Mouse (Mus musculus): Measurements from ENCODE around the gene Fam53b. TPM values are rescaled to one million over a fixed set of nuclear protein-coding genes. Genes with fewer than 3 reads are reported as not detected.

The Fam53b gene
- total RNA-seq, 2 experiments from 2014 or later = 22.7 to 25.5 TPM

DNA sequence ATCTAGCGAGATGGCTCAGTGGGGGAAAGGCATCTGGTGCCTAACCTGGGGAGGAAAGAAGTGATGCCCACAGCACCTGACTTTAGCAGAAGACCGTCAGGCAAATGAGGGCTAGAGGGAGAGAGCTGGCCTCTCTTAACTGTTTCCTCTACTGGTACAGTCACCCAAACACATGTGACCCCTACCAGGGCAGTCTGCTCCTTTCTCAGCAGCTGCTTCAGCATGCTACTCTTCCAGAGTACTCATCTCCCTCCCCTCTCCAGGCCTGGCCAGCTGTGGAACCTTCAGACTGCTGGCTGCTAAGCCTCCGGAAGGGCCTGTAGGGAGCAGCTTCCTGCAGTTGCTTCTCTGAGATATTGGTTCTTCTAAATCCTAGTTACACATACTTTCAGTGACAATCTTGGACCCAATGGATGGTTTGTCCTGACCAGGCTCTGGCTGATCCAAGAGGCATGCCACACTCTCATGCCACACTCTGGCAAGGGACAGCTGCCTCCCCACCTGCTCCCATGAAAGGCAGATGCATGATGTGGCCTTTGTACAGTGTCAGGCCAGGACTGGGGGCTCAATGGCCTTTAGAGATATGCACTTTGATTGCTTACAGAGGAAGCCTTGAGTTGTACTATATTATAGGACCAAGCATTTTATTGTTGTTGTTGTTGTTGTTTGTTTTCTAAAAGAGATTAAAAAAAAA, 65.5 kb downstream of the Fam53b start:
- intact Hi-C loops (cut with DNase I) = no loop called here
- no peak for DNase-seq

DNA sequence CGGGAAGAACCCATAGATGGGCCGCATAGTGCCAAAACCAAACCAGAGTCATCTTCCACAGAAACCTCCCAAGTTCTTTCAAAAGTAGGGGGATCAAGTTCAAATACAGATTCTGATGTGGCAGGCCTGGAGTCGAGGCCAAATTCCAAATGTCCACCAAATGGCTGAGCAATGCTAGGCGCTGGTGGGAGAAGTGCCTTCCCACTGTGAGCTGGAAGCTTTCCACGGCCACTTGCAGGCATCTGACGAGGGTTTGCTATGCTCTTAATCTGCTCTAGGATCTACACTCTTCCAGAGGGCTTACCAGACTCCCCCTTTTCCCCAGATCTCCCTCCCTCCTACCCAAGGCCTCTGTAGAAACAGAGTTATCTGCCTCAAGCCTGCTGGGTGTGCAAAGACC, 66.6 kb downstream of the Fam53b start:
- intact Hi-C loops (cut with DNase I) = no loop called here
- no peak for DNase-seq

- intact Hi-C loops (cut with DNase I) = no loop called here
- DNase-seq = no peak
Measured at GRCm38 (mm10) chr7:132742912-132743311, 70.8 kb downstream of the Fam53b start.

DNA sequence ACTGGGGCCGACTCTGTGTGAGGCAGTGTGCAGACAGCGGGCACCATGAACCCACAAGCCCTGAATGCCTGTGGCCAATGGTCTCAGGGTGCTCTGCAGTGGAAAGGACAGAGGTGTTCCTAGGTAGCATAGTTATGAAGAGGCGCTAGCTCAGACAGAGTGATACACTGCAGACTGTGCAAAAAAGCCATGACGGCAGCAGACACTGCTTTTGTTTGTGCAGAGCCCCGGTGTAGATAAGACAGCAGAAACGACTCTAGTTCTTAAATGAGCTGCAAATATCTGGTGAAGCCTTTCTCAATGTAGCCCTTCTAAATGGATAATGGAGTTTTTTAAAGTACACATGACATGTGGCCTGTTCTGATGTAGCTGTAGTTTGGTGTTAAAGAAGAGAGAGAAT, 73.9 kb downstream of the Fam53b start:
- intact Hi-C loops (cut with DNase I) = no loop called here

DNA sequence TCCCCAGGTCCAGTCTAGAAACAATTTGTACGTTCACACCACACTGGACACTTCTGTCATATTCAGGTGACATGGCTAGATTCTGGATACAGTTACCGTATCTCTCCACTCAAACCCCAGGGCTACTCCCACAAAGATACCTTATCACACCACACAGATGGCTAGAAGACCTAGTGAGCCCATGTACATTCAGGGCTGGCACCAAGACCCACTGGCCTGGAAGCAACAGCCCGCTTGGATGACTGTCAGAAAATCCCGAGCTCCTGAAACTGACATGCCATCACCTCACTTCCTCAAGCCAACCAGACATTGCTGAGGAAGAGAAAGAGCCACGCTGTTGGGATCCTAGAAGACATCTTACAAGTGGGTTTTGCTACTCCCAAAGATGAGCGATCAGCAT, 74.8 kb downstream of the Fam53b start:
- intact Hi-C loops (cut with DNase I) = no loop called here
- DNase-seq = no peak

More for the DNA sequence above, 73.9 kb downstream of the Fam53b start:
- DNase-seq = no peak

DNA sequence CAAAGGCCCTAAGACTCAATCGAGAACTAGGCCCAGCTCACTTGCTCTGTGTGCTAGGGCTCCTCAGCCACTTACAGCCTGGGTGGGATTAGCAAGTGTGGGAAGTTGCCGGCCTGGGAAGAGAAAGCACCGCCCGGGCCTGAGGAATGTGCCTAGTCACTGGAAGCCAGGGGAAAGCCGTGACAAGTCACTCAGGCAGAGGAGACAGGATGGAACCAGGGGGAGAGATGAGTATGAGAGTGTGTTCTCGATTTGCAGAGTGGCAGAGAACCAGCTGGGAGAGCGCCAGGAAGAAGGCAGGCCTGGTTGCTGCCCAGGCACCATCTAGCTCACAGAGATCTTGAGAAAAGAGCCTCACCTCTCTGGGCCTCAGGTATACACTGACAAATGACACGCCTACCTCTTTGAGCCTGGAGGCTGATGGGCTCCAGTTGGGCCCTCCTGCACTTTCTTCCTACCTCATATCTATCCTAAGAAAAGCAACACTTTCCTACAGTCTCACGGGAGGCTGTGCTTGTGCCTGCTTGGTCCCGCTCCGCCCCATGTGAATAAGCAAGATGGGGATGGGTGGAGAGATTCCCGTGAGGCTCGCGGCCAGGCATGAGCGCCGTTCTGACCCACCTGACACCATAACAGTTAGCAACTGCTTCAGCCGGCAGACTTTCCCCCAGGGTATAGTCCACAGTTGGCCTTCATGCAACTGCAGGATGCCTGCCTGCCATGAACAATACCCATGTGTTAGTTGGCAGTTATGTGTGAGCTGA, 77.4 kb downstream of the Fam53b start:
- intact Hi-C loops (cut with DNase I) = loop anchor here (2.0 kb wide), 1 partner anchor 43 kb away; no protein-coding TSS in a partner anchor
- peak; percentile 54 to 57 for DNase-seq

DNA sequence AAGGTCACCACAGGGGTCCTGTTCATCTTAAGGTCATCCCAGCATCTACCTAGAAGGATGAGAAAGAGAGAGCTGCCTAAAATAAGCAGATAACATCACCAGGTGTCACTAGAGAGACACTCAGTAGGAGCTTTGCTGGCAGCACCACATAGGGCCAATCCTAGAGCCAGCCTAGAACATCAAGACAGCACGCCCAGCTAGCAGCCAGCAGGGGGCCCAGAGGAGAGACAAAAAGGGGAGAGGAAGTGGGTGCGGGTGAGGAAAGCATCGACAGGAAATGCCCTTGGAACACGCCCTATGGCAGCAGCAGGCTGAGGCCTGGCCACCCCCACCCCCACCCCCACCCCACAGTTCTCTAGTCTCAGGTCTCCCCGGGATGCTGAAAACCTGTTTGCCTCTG, 78.5 kb downstream of the Fam53b start:
- DNase-seq = peak; percentile 68 to 69
- intact Hi-C loops (cut with DNase I) = loop anchor here (1.0 to 2.0 kb wide), 2 partner anchors 20 to 76 kb away; no protein-coding TSS in a partner anchor

DNA sequence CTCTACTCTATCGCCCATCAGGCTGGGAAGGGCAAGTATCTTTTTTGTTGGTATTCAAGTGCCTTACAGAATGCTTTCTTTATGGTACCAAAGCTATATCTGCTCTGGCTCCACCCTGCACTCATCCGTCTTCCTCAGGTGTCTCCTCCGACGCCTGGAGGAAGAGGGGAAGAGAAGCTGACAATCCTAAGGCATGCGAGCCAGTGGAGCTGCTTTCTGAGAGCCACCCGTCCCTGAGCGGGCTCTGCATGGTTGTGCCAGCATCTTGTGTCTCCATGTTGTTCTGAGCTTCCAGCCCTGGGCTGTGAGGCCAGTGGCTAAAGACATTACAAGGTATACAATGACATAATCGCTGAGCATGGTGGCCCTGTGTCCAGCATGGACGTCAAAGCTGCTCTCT, 79.5 kb downstream of the Fam53b start:
- DNase-seq = no peak
- intact Hi-C loops (cut with DNase I) = loop anchor here (2.0 kb wide), 1 partner anchor 19 kb away; no protein-coding TSS in a partner anchor

GRCm38 (mm10) chr7:132733521-132733920, 80.2 kb downstream of the Fam53b start:
- no peak for DNase-seq
- intact Hi-C loops (cut with DNase I) = no loop called here

- DNase-seq = no peak
- intact Hi-C loops (cut with DNase I) = no loop called here
Measured at GRCm38 (mm10) chr7:132732136-132732789, 81.4 kb downstream of the Fam53b start.

GRCm38 (mm10) chr7:132731558-132731957, 82.1 kb downstream of the Fam53b start:
- DNase-seq = no peak
- intact Hi-C loops (cut with DNase I) = no loop called here

GRCm38 (mm10) chr7:132730510-132730909, 83.2 kb downstream of the Fam53b start:
- no peak for DNase-seq
- intact Hi-C loops (cut with DNase I) = no loop called here

DNA sequence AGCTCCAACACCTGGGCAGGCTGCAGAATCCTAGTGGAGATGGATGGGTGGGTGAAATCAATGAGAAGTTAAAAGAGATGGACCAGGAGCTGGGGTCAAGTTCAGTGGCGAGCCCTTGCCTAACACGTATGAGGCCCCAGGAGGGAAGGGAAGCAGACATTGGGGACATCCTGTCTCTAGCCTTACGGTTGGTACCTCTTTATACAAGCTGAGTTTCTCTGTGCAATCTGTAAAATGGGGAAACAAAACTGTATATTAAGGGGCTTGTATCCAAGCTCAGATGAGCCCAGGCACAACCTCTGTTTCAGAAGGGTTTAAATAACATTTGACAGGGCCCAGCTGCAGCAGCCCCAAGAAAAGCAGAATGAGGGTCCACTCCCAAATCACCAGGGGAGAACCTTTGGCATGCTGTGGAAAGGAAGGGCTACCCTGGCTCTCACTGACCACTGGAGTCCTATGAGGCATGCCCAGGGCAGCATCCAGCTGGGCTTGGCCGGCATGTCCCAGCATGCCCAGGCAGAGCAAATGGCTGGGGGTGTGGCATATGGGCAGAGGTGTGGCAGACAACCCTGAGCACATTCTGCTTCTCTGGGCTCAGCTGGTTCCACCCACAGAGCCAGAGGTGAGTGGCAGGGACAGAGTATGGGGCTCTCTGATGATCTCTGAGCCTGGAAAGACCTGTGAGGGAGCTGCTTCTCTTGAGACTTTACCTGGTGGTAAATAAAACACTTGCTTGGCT, 84.4 kb downstream of the Fam53b start:
- no peak for DNase-seq
- intact Hi-C loops (cut with DNase I) = no loop called here

GRCm38 (mm10) chr7:132726106-132726861, 87.4 kb downstream of the Fam53b start:
- intact Hi-C loops (cut with DNase I) = no loop called here
- DNase-seq = no peak

- intact Hi-C loops (cut with DNase I) = no loop called here
- no peak for DNase-seq
Measured at GRCm38 (mm10) chr7:132724501-132725062, 89.1 kb downstream of the Fam53b start.

- intact Hi-C loops (cut with DNase I) = no loop called here
- DNase-seq = peak; percentile 82 to 84
Measured at GRCm38 (mm10) chr7:132723906-132724305, 89.8 kb downstream of the Fam53b start.

DNA sequence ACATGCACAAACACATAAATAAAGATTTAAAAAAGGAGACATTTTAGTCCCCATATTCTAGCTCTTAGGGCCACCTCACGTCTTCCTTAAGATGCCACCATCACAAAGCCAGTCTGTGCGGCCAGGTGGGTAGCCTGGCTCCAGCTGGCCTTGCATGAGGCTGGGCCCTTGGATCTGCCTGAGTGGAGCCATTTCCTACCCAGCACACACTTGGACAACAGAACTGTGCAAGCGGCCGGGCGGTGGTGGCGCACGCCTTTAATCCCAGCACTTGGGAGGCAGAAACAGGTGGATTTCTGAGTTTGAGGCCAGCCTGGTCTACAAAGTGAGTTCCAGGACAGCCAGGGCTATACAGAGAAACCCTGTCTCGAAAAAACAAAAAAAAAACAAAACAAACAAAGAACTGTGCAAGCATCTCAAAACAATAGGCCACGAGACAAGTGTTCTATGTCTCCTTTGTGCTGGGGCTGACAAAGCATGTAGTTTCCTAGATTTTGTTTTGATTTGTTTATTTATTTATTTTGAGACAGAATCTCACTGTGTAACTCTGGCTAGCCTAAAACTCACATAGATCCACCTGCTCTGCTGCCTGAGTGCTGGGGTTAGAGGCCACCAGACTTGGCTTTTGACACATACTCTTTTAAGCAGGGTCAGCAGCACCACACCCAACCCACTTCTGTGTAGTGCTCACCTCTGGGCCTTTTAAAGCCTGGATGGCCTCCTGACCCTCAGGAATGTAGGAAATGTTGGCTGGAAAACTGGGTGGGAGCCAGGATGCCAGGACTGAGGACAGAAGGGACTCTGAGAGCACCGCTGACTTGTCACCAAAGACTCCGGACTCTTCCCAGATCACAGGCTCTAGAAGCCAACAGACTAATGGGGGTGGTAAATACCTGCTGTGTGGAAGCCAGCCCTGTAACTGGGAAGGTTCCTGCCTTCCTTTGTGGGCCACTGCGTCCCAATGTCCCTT, 91.0 kb downstream of the Fam53b start:
- intact Hi-C loops (cut with DNase I) = no loop called here
- peak in 1 of 2 experiments; percentile 39 for DNase-seq

- intact Hi-C loops (cut with DNase I) = loop anchor here (2.0 kb wide), 1 partner anchor 42 kb away; no protein-coding TSS in a partner anchor
- no peak for DNase-seq
Measured at GRCm38 (mm10) chr7:132720562-132720961, 93.1 kb downstream of the Fam53b start.

All from heart, postnatal 36 days (tissue).